Mouse (Mus musculus): ENCODE data around the gene Olfr1370. TPM values are rescaled to one million over a fixed set of nuclear protein-coding genes. Genes with fewer than 3 reads are reported as not detected.
"Not testable (repeated sequence)": the region's sequence is repeated elsewhere in the genome, so short reads cannot be mapped to it uniquely, and the experiment has no call there.

Olfr1370 gene
- not detected in 2 replicates for total RNA-seq (2015; ENCODE audit: low replicate concordance)
- not detected in 2 replicates for total RNA-seq (2017; ENCODE audit: low replicate concordance)

DNA sequence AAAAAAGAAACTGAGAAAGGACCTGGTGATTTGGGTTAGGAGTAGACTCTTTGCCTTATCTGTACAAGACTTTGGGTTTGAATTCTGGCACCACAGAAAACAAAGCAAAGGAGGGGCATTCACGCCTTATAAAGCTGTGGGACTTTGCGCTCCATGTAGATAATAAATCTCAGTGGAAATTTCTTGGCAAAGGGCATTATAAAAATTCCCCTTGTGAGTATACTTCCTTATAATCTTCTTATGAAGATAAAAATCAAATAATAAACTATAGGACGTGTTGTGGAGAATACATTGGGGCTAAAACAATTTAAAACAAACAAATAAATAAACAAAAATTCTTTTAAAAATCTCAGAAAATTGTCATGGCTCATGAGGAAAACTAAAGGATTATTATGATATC is at the start of gene Olfr1370:
Gene Olfr1370 (minus strand): TSS at position 101 of the 400 bp plus-strand sequence.
- no peak for ATAC-seq (replicated peaks; ENCODE audit: low FRiP score, poor library complexity, severe bottlenecking)

DNA sequence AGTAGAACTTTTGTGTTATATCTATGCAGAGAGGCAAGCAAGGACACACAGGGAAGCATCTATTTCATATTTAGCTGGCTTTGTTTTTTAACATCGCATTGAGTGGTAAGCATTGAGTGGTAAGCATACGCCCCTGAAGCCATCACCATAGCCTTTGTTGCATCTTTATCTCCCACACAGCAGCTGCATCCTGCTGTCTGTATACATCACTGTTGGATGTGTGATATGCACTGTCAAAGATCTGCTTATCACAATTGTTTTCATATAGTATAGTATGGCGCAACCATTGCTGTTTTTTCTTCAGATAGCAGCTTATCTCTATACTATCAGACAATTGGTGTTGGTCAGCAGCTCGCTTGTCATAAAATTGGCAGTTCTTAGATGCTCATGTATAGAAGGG is 39.4 kb upstream of the Olfr1370 start:
- ATAC-seq (replicated peaks; ENCODE audit: low FRiP score, poor library complexity, severe bottlenecking): no peak

DNA sequence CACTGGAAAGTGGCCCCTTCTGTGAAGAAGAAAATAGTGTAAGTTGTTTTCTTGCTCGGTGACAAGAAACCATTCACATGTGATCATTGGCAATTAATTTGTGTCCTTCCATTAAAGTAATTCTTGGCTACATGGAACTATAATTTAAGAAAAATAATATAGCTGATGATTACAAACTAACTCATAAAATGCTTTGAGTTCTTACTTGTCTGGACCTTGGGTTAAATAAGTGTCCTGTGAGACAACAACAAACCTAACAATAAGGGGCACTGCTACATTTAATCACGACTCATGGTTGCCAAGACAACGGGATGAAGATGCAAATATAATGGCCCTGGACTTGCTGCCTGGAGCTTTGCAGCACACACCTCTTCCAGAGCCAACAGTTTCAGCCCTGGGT is 36.4 kb upstream of the Olfr1370 start, which contains the start of gene Olfr1369-ps1:
Gene Olfr1369-ps1 (plus strand): TSS at position 301 of the 400 bp plus-strand sequence.
- not testable (repeated sequence) for ATAC-seq (replicated peaks; ENCODE audit: low FRiP score, poor library complexity, severe bottlenecking)

DNA sequence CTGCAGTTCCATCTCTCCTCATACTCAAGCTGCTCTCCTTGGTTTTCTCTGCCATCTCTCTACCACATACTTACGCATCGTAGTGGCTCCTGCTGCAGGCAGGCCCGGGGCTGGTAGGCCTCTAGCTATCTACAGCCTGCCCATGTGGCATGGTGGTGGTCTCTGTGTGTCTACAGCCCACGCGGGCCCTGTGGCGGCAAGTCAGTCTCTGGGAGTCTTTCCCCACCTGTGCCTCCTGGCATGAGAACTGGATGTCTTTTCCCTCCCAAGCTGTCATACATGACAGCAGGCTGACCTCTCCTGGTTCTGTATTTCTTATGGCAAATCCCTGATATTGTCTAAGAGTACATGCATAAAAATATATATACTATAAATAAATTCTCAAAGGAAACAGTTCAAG is 35.7 kb upstream of the Olfr1370 start:
- ATAC-seq (replicated peaks; ENCODE audit: low FRiP score, poor library complexity, severe bottlenecking): no peak

DNA sequence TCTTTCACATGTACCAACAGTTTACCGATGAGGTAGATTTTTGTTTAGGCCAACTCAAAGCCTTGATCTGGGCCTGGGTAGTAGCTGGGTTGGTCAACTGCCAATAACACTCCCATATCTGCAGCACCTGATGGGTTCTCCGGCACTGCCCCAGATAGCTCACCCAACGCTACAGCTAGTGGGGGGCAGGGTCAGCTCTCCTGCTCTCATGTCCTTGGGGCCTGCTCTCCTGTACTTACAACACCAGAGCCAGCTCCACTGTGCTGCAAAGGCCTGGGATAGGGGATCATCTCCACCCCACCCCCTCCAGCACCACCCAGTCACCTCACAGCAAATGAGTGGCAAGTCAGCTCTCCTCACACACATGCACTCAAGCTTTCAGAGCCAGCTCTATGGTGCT is 35.0 kb upstream of the Olfr1370 start:
- no peak for ATAC-seq (replicated peaks; ENCODE audit: low FRiP score, poor library complexity, severe bottlenecking)

DNA sequence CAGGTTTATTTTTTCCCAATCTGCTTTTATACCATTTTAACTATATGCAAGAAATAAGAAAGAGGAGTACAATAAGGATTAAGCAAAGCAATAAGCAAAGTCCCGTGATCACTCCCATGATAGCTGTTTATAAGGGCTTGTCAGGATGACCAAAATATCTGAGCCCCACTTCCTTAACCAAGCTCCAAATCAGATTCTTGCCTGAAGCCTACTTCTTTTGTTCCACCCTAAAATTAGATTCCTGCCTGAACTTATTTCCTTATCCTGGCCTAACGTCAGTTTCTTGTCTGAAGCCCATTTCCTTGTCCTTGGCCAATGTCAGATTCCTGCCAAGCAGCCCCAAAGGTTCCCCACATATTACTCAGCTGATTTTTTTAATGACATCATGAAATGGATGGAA is 7.9 kb upstream of the Olfr1370 start:
- no peak for ATAC-seq (replicated peaks; ENCODE audit: low FRiP score, poor library complexity, severe bottlenecking)

DNA sequence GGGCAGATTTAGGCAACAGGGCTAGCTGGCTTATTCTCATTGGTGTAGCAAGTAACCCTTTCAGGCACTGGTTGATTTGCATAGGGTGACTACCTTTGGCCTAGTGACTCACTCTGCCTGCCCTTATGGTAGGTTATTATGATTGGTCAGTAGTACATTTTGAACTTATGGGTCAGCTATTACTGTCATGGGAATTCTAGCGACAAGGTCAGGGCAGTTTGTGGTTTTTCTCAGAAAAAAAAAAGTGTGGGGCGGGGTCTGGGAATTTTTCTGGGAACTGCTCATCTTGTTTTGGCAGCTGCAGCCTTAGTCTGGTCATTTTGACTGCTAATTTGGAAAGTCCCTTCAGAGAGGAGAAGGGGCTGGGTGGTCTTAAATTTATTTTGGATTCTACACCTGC is 8.7 kb downstream of the Olfr1370 start:
- ATAC-seq (replicated peaks; ENCODE audit: low FRiP score, poor library complexity, severe bottlenecking): no peak

DNA sequence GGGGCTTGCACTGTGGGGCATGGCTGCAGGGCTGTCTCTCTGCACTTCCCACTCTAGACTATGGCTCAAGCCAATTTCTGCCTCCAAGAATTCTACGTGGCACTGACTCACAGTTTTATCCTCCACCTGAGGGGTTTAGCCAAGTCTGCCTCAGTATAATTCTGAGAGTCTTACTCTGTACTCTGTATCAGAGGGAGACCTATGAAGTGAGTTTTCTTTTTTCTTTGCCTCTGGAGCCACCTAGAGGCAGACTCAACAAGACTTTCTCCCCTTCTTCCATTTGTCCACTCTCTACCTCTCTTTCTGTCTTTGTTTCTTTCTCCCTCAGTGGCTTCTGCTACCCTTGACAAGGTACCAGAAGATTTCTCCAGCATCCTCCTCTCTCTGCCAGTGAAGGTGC is 24.6 kb downstream of the Olfr1370 start:
- no peak for ATAC-seq (replicated peaks; ENCODE audit: low FRiP score, poor library complexity, severe bottlenecking)

DNA sequence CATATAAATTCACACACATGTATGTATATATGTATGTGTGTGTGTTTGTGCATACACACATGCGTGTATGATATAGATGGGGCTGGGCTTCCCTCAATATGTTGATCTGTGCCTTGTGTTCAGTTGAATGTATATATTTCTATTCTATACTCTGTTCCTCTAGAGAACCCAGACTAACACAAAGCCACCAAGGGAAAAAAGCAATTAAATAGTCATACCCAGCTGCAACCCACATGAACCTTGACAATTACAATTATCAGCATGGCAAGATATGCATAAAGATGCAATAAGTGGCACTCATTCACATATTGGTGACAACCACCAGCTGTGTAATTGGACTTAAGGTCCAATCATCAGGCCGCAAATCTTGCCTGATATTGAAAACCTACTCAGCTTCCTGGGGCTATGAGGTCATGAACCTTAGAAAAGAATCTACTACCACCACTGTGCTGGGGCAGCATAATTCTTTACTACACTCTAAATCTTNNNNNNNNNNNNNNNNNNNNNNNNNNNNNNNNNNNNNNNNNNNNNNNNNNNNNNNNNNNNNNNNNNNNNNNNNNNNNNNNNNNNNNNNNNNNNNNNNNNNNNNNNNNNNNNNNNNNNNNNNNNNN is 34.1 kb downstream of the Olfr1370 start:
- no peak for ATAC-seq (replicated peaks; ENCODE audit: low FRiP score, poor library complexity, severe bottlenecking)

DNA sequence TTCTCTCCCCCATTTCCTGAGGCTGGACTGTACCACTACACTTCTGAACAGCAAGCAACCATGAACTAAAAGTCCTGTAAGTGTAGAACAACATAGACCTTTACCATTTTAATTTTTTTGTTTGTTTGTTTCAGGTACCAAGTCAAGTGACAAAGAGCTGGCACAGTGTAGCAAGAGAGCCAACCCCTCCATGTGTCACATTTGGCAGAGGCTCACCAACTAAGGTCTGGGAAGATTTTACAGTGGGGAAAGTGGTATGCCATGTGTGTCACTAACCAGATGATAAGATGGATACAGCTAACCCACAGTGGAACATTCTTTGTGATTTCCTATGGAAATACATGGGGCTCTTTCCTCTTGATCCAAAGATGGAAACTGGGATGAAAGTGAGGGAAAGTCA is 38.8 kb downstream of the Olfr1370 start:
- ATAC-seq (replicated peaks; ENCODE audit: low FRiP score, poor library complexity, severe bottlenecking): no peak

DNA sequence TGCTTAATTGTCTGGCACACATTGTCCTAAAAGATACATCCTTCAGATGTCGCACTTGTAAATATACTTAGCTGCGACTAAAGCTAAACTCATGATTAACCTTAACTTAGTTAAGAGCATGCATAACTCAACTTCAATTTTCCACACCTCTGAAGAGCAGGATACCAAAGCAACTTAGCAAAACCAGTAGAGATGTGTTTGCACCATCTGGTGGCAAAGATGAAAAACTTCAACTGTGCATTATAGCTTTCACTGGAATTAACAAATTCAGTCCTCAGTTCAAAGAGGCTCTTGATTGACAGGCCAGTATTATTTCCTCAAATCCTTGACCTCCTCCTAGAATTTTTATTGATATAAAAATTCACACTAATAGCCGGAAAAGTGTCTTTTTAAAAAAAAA is 39.7 kb downstream of the Olfr1370 start:
- no peak for ATAC-seq (replicated peaks; ENCODE audit: low FRiP score, poor library complexity, severe bottlenecking)

DNA sequence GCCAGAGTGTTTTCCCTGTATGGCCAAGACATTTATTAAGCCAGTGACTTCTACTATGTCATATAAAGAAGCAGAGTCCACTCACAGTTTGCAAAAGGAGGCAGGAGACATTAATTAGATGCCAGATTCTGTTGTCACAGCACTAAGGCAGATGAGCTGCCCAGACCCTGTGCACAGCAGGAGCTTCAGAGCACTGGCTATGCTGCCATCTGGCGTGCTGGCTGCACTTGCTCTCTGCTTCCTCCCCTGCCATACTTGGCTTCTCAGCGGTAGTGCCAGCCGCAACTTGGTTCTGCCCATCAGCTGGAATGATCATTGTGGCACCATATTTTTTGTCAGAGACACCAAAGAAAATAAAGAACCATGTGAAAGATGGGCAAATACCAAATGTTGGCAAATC is 41.6 kb downstream of the Olfr1370 start:
- no peak for ATAC-seq (replicated peaks; ENCODE audit: low FRiP score, poor library complexity, severe bottlenecking)

DNA sequence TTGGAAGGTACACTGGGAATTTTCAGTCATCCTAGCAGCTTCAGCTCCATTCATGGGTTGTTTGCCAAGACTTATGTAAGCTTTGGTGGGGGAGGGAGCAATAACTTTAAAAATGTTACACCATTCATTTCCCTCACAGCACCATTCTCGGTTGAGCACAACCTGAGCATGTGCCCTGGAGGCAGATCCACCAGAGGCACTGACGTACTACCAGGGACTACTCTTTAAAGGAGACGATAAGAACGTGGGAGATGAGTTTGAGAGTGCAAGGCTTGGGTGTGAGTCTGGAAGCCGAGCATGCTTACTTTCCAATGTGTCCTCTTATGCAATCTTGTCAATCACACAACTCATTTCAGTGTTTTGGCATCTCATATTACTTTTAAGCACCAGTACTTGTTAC is 49.9 kb downstream of the Olfr1370 start:
- no peak for ATAC-seq (replicated peaks; ENCODE audit: low FRiP score, poor library complexity, severe bottlenecking)

Other genes starting within 250 kb of the Olfr1370 start
- not detected in 2 replicates for gene Olfr1369-ps1, start 36.5 kb upstream of the Olfr1370 start, total RNA-seq (2015; ENCODE audit: low replicate concordance)
- gene Olfr1369-ps1, start 36.5 kb upstream of the Olfr1370 start, total RNA-seq (2017; ENCODE audit: low replicate concordance): not detected in 2 replicates
- gene Olfr263, start 54.7 kb upstream of the Olfr1370 start, total RNA-seq (2015; ENCODE audit: low replicate concordance): not detected in 2 replicates
- gene Olfr263, start 54.7 kb upstream of the Olfr1370 start, total RNA-seq (2017; ENCODE audit: low replicate concordance): not detected in 2 replicates
- gene Olfr1368, start 70.9 kb upstream of the Olfr1370 start, total RNA-seq (2015; ENCODE audit: low replicate concordance): not detected in 2 replicates
- gene Olfr1368, start 70.9 kb upstream of the Olfr1370 start, total RNA-seq (2017; ENCODE audit: low replicate concordance): not detected in 2 replicates
- gene Trim27, start 104.5 kb upstream of the Olfr1370 start, total RNA-seq (2015; ENCODE audit: low replicate concordance): 29.6 and 37.3 TPM in 2 replicates
- 60.8 and 61.5 TPM in 2 replicates for gene Trim27, start 104.5 kb upstream of the Olfr1370 start, total RNA-seq (2017; ENCODE audit: low replicate concordance)
- not detected in 2 replicates for gene Gpx5, start 217.8 kb upstream of the Olfr1370 start, total RNA-seq (2015; ENCODE audit: low replicate concordance)
- gene Gpx5, start 217.8 kb upstream of the Olfr1370 start, total RNA-seq (2017; ENCODE audit: low replicate concordance): not detected in 2 replicates
- not detected in 2 replicates for gene Gpx6, start 237.2 kb upstream of the Olfr1370 start, total RNA-seq (2015; ENCODE audit: low replicate concordance)
- gene Gpx6, start 237.2 kb upstream of the Olfr1370 start, total RNA-seq (2017; ENCODE audit: low replicate concordance): not detected in 2 replicates